Mouse (Mus musculus) C3H10T1/2 (cell line): ENCODE measurements around the gene Adipoq. TPM values are rescaled to one million over a fixed set of nuclear protein-coding genes. Genes with fewer than 3 reads are reported as not detected.

Source experiments
- polyA plus RNA-seq, 2 experiments: library from polyadenylated mRNA; unstranded; fragments of >200 nt; fragmentation: generic; extraction: Trizol; gene quantifications; one replicate each; pipeline ENCODE4 v1.2.1; 2012; ENCODE audit warnings: missing spikeins in 2 of 2

The Adipoq gene
- under 1 TPM; 0.02 to 0.14 TPM for polyA plus RNA-seq

DNA sequence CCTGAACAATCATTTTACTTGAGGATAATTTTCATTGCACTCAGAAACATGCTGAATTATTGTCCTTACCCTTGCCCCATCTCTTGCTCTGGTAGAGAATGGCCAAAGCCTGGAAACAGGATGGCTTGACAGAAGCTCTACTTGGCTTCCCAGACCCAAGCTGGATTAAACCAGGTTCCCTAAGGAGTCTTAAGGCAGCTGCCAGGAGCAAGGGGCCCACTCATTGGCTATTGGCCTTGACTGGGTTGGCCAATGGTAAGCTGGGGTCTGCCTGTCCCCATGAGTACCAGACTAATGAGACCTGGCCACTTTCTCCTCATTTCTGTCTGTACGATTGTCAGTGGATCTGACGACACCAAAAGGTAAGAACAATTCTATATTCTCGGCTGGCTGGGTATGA, at the start of gene Adipoq:
Gene Adipoq (plus strand): TSS at position 257 of the 400 bp plus-strand sequence.

GRCm38 (mm10) chr16:23107231-23107942, 38.9 kb upstream of the Adipoq start, which contains the start of gene Eif4a2:
Gene Eif4a2, plus strand, starts transcription at chr16:23107444.

GRCm38 (mm10) chr16:23127673-23128375, 18.5 kb upstream of the Adipoq start, which contains the start of gene Rfc4:
Gene Rfc4, minus strand, starts transcription at chr16:23127737.

Other genes with a start within 250 kb of the Adipoq start
- gene Fetub, start 228.2 kb upstream of the Adipoq start, polyA plus RNA-seq, result 1 to 10 TPM; 5.5 to 8.3 TPM
- gene Hrg, start 195.5 kb upstream of the Adipoq start, polyA plus RNA-seq, result not detected
- under 1 TPM in 1 of 2 experiments, not detected in 1; 0.37 TPM for gene Kng2, start 117.1 kb upstream of the Adipoq start, polyA plus RNA-seq
- gene Kng1, start 88.7 kb upstream of the Adipoq start, polyA plus RNA-seq, result under 1 TPM in 1 of 2 experiments, not detected in 1; 0.02 TPM
- 100 to 1,000 TPM in 1 of 2 experiments, 1 to 10 TPM in 1; 4.4 to 124 TPM for gene Eif4a2, start 39.1 kb upstream of the Adipoq start, polyA plus RNA-seq
- gene Rfc4, start 18.8 kb upstream of the Adipoq start, polyA plus RNA-seq, result 10 to 100 TPM; 11.0 to 21.8 TPM
- 1 to 10 TPM; 2.5 to 5.9 TPM for gene St6gal1, start 78.2 kb downstream of the Adipoq start, polyA plus RNA-seq